Mouse (Mus musculus): ENCODE data around the gene Eapp. TPM values are rescaled to one million over a fixed set of nuclear protein-coding genes. Genes with fewer than 3 reads are reported as not detected.
"Not testable (repeated sequence)": the region's sequence is repeated elsewhere in the genome, so short reads cannot be mapped to it uniquely, and the experiment has no call there.

Gene Eapp
- total RNA-seq, 2 experiments from 2014 or later, result 25.7 to 28.3 TPM

DNA sequence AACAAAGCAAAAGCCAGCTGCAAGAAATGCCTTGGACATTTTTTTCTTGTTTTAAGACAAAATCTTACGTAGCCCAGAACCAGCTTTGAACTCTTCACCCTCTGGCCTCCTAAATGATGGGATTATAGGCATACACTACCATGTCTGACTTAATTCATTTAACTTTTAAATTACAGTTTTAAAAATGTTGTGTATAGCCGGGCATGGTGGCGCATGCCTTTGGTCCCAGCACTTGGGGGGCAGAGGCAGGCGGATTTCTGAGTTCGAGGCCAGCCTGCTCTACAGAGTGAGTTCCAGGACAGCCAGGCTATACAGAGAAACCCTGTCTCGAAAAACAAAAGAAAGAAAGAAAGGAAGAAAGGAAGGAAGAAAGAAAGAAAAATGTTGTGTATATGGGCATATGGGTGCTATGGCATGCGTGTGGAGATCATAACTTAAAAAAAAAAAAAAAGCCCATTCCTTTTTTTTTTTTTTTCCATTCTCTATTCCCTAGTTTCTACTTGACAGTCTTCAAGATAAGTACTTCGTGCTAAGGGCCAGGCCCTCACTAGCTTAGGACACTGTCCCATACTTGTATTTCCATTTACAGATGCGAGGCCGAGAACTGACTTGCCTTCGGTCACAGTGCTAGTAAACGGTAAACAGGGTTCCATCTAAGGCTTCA is 718 bp downstream of the Eapp start:
- intact Hi-C loops (cut with DNase I), result loop anchor here (2.0 to 10.0 kb wide), 2 partner anchors 38 to 1160 kb away; partner anchors contain the start of gene Sptssa
- no peak for DNase-seq (ENCODE audit: low spot score)

DNA sequence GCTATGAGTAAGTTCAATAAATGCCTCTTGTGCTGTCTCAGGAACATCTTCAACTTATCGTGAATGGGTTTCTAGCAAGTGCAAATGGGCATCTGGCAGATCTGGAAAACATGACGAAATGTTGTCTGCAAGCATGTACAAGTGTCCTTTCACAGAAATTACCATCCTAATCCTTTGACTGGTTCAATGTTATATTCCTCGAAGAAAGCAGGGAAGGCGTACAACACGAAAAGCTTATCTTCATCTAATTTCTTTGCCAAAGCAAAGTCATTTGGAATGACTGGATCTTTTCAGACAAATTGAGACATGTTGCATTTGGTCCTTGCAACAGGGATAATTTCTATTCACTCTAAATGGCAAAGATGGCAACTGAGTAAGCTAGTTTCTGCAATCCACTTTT is 6.6 kb downstream of the Eapp start:
- intact Hi-C loops (cut with DNase I), result no loop called here
- no peak for DNase-seq (ENCODE audit: low spot score)

DNA sequence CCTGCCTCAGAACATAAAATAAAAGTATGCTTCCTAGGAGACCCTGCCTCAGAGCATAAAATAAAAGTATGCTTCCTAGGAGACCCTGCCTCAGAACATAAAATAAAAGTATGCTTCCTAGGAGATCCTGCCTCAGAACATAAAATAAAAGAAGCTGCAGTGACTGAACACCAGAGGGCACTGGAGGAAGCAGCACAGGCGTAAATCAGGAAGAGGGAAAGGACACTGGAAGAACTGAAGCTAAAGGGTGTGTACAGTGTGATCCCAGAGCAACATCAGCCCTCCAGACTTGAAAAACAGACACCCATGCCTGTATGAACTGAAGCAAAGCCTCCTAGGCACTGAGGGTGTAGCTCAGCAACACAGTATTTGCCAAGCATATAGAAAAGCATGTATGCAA is 12.5 kb downstream of the Eapp start:
- DNase-seq (ENCODE audit: low spot score), result no peak
- intact Hi-C loops (cut with DNase I), result no loop called here

DNA sequence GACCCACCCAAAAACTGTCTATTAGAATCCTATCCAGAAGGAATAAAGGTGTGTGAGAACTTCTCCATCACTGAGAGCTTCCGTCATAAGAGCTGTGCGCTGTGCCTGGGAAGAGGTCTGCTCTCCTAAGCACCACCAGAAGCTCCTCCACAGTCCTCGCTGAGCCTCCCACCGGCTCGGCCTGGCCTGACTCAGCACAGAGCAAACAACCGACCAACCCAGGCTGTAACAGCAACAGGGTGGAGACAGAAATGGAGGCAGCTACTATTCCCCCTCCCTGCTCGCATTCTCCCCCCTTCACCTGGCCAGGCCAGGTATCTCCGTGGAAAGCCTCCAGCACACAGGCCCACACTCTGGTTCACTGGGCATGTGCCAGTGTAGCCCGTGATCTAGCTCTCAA is 19.0 kb downstream of the Eapp start:
- intact Hi-C loops (cut with DNase I), result no loop called here
- DNase-seq (ENCODE audit: low spot score), result no peak

DNA sequence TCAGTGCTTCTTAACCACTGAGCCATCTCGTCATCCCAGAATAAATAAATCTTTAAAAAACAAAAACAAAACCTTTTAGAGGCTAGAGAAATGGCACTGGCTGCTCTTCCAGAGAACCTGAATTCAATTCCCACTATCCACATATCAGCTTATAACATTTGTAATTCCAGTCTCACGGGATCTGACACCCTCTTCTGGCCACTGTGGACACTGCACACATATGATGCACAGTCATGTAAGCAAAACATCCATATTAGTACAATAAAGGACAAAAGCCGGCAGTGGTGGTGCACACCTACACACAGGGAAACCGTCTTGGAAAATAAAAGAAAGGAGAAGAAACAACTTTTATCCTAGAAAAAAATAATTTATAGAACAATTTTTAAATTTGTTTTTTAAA is 20.3 kb downstream of the Eapp start:
- DNase-seq (ENCODE audit: low spot score), result no peak
- intact Hi-C loops (cut with DNase I), result no loop called here

DNA sequence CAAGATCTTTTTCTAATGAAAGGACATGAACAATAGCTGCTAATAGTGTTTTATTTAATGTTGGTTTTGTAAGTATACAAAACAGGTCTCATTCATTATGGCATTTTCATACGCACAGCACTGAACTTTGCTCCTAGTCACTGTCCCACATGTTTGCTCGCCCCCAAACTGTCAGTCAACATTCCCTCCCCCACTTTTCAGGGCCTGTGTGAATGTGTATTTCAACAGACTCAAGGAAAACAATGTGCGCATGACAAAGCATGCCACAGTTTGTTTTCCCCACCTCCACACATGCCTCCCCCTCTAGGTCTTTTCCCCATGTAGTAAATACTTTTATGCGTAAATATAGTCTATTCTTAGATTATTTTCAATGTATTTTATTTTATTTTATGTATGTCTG is 24.4 kb downstream of the Eapp start:
- intact Hi-C loops (cut with DNase I), result no loop called here
- DNase-seq (ENCODE audit: low spot score), result no peak

DNA sequence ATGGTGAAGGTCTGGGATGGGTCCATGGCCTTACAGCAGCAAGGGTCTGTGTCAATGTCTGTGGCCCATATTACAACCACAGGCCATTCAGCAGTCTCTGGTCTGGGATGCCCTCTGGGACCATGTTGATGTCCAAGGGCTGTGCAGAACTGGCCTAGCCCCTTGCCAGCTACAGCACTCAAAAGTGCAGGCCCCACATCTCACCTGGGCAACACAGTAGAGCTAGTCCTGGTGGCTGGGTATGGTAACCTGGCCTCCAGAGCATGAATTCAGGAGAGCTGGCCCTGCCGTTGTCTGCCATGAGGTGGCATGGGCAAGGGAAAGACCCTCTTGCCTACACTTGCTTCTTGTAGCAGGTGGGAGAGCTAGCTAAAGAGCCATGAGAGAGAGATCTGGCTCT is 27.6 kb downstream of the Eapp start:
- intact Hi-C loops (cut with DNase I), result no loop called here
- no peak for DNase-seq (ENCODE audit: low spot score)

DNA sequence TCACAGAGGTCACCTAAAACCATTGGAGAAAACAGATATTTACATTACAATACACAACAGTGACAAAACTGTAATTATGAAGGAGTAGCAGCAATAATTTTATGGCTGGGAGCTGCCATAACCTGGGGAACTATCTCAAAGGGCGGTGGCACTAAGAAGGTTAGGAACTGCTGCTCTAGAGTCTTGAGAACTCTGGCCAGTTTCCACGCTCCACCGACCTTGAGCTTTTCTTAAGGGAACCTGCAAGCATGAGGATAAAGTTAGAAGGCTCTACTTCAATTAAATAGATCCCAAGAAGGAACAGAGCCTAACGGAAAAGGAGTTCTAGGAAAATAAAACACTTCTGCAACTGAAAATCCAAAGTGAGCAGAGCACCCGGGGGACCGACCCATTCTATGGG is 30.2 kb downstream of the Eapp start:
- intact Hi-C loops (cut with DNase I), result no loop called here
- DNase-seq (ENCODE audit: low spot score), result no peak

DNA sequence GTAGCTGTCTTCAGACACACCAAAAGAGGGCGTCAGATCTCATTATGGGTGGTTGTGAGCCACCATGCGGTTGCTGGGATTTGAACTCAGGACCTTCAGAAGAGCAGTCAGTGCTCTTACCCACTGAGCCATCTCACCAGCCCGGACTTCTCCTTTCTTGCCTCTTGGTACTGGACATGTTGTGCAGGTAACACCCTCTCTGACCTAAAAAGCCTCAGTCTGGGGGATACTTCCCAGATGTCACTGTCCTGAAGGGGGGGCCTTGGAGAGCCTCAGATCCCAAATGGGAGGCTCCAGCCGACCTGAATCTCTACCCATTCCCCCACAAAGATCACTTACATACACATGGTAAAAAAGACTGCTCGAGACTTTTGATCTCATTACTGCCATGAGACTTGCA is 34.2 kb downstream of the Eapp start:
- intact Hi-C loops (cut with DNase I); DNase-seq (ENCODE audit: low spot score): not testable (repeated sequence)

DNA sequence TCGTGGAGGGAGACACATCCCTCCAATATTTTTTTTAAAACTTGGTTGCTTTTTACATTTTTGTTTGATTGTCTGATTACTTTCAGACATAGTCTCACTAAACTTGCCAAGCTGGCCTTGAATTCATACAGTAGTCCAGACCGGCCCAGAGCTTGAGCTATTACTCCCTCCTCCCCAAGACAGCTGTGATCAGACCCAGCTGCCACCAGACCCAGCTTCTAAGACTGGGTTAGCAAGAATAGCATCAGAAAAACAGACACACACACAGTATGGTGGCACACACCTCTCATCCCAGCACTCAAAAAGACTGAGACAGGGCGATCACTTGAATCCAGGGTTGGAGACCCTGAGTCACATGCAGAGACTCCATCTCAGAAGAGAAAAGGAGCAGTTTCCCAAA is 35.8 kb downstream of the Eapp start:
- intact Hi-C loops (cut with DNase I), result no loop called here
- no peak for DNase-seq (ENCODE audit: low spot score)

DNA sequence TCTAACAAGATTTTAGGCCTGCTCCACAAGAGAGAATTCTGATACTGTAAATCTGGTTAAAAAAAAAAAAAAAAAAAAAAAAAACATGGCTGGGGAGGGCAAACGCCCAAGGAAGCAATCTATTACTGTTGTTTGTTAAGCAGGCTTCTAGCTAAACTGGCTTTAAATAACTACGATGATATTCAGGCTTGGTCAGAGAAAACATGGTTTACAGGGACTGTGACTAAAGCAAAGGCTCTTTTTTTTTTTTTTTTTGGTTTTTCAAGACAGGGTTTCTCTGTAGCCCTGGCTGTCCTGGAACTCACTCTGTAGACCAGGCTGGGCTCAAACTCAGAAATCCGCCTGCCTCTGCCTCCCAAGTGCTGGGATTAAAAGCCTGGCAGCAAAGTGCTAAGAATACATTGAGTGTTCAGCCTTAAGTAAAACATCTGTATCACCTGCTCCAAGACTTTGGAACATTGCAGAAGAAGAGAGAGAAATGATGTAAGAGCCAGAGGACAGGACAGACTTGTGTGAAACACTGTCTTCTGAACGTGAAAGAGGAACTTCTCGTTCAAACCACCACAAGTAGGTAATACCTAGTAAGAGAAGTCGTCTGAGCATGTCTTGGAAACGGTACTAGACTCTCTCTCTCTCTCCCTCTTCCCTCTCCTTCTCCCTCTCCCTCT is 37.1 kb downstream of the Eapp start:
- intact Hi-C loops (cut with DNase I), result no loop called here
- DNase-seq (ENCODE audit: low spot score), result no peak

DNA sequence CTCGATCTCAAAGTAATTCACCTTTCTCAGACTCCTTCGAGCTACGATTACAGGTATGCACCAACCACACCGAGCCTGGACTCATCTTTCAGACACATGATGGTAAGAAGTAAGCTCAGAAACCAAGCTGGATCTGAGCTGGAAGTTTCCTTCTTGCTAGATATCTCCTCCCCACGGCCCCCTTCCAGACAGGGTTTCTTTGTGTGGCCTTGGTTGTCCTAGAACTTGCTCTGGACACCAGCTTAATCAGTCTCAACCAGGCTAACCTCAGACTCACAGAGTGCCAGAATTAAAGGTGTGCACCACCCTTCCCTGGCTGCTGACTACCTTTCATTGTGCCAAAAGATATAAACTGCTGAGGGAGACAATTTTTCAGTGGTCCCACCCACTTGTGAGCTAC is 37.7 kb downstream of the Eapp start:
- DNase-seq (ENCODE audit: low spot score), result no peak
- intact Hi-C loops (cut with DNase I), result loop anchor here (2.0 kb wide), 1 partner anchor 37 kb away; the partner anchor contains the start of gene Eapp

DNA sequence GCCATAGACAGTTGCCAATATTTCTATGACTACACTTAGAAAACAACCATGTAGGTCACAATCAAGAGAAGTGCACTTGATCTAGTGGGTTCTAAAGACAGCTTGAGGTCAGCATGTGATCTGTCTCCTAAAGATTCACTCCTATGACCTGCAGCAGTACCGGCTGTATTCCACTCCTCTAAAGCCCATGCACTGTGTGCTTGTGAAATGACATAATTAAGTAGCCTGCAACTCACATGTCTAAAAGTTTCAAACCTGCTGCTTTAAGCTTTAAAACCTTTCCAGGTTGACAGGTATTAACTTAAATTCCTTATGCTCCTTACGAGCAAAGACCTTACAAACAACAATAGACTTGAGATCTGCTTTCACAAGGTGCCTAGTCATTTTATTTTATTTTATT is 38.5 kb downstream of the Eapp start:
- intact Hi-C loops (cut with DNase I), result loop anchor here (2.0 kb wide), 1 partner anchor 38 kb away; the partner anchor contains the start of gene Eapp
- no peak for DNase-seq (ENCODE audit: low spot score)

DNA sequence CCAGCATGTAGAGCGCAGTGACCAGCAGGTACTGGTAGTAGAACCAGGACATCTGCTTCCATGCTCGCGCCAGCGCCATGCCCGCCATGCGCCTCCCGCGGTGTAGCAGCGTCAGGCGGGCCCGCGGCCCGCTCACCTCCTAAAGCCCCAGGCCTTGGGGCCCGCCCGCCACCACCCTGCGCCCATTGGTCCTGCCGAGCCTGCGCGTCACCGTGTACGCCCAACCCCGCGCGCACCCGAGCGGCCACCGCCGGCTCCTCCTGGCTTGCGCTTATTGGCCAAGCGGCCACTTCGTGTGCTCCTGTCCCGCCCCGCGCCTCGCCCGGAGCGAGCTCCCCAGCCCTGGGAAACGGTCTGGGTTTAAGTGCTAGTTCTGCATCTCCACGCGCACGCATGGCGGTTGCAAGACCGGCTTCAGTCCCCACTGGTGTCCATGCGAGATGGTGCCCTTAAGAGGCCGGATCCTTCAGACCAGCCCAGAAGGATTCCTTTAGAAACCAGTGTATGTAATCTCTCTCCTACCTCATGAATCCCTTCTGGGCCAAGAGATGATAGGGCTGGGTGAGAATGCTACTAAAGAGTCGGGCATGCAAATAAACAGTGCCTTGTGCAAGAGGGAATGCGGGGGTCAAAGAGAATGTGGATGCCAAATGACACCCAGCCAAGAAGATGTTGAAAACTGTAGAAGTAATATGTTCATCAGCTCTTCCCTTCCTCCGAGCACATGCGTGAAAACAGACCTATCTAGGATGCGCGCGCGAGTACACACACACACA is 39.1 kb downstream of the Eapp start, which contains the start of gene Sptssa:
Gene Sptssa, minus strand, starts transcription at position 178 of the 776 bp plus-strand sequence.
- peak; percentile 96 for DNase-seq (ENCODE audit: low spot score)
- intact Hi-C loops (cut with DNase I), result loop anchor here (2.0 kb wide), 1 partner anchor 38 kb away; the partner anchor contains the start of gene Eapp

DNA sequence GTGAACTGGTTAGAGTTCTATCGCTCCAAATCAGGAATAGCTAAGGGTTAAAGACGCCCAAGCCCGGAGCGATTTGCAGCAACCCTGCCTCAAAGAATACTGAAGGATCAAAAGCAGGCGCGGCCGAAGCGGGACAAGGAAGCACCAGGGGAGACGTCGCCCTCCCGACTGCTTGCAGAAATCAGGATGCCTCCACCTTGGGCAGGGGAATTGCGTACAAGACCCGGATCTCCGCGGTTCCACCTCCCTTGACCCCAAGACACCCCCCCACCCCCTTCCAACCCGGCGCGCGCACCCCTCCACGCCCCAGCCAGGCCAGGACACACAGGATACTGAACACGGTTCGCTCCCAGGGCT is 39.7 kb downstream of the Eapp start:
- intact Hi-C loops (cut with DNase I), result loop anchor here (2.0 kb wide), 1 partner anchor 39 kb away; the partner anchor contains the start of gene Eapp
- no peak for DNase-seq (ENCODE audit: low spot score)

DNA sequence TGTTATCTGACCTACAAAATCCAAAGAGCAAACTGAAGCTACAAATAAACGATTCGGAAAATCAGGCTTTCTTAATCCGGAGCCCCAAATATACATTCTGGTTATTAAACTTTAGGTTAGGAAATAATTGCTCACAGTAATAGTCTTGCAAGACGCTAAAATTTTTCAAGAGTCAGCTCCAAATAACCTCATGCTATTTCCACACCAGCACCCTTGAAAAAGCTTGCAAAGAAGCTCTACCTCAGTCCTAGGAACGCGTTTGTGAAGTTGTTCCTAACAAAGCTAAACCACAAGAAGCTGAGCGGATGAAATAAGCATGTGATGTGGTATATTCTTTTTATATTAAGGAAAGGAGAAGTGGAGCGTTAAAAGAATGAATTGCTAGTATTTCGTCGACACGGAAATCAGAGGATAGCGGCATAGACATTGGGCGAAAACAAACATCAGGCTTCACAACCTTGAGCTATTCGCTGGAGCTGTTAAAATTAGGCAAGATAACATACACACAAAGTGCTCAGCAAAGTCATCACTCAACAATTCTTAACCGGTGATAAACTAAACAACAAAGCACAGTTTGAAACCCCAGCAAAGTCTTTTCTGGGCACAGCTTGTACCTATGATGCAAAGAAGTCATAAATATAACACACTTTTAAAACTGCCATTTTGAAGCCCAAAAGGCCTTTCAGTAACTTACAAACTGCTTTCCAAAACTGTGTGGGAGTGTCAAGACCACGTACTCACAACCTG is 40.2 kb downstream of the Eapp start:
- no peak for DNase-seq (ENCODE audit: low spot score)
- intact Hi-C loops (cut with DNase I), result loop anchor here (2.0 kb wide), 1 partner anchor 39 kb away; the partner anchor contains the start of gene Eapp

DNA sequence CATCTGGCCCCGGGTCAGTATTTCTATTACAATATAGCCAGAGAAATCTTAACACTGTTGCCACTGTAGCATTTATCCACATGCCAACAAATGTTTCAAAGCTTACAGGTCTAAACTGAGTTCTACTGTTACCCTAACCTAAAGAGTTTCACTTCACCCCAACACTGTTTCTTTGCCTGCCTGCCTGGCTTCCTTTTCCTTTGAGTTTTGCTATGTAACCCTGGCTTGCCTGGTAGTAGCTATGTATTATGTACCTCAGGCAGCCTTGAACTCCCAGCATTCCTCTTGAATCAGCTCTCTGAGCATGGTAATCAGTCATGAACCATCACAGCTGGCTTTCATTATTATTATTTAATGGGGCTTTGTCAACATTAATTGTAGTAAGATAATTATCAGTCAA is 41.0 kb downstream of the Eapp start:
- no peak for DNase-seq (ENCODE audit: low spot score)
- intact Hi-C loops (cut with DNase I), result no loop called here

DNA sequence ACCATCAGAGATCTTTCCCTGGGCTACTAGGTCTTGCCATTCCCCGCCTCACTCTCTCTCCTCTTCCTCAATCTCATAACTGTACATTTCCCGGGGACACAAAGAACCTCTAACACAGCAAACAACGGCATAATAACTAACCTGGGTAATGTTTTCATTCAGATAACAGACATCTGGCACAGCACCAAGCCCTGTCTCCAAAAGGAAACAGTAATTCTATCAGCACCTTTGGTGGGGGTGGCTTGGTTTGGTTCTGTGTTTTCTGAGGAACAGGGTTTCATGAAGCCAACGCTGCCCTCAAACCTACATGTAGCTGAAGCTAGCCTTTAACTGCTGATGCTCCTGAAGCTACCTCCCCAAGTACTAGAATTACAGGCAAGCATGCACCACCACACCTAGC is 41.6 kb downstream of the Eapp start:
- DNase-seq (ENCODE audit: low spot score), result no peak
- intact Hi-C loops (cut with DNase I), result no loop called here

DNA sequence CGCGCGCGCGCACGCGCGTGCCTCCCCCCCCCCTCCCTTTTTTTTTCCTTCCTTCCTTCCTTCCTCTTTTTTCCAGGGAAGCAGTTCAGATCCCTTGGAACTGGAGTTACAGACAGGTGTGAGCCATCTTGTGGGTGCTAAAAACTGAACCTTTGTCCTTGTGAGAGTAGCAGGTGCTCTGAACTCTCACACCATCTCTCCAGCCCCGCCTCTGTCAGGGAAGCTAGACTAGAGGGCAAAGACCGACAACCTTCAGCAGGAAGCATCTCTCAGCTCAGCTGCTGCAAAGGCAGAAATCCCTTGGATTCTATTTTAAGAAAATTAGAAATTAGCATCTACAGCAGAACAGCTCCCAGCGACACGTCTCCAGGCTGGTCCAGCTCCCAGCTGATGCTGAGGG is 43.4 kb downstream of the Eapp start:
- intact Hi-C loops (cut with DNase I), result no loop called here

DNA sequence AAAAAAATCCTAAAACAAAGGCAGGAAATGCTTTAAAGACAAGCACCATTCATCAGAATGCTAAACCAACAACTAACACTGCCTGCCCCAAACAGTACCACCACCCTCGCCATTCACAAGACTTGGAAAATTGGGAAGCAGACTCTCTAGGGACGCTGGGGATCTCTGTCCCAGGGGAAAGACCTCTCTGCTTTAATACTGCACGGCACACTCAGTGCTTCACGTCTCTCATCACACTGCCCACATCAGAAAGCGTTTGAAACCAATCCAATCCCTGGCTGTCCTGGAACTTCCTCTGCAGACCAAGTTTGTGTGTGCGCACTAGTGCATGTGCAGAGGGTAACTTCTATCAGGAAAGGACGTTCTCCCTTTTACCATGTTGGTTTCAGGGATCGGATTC is 43.9 kb downstream of the Eapp start:
- DNase-seq (ENCODE audit: low spot score), result no peak
- intact Hi-C loops (cut with DNase I), result no loop called here

More for the DNA sequence above, 43.4 kb downstream of the Eapp start:
- no peak for DNase-seq (ENCODE audit: low spot score)
